21 mouse cellular contexts compared by ENCODE assay signal in the genomic region with DNA sequence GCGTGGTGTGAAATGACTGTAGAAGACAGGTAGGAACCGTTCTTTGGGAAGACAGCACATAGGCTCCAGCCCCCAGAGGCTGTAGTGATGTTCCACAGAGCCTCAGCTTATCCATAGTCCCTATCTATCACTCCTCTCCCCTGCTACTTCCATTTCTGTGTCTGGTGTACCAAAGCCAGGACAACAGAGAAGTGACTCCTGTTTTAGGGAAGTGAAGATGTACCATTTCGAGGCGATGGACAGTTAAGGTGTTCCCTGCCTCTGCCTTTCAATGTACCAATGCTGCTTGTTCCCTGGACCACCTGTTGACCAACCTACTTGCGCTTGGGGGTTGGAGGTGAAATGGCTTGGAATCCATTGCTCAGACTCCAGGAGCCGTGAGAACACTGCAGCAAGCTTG.
DNase-seq lines count a peak whose midpoint lies in the region; ATAC-seq and TF ChIP-seq lines count a peak whose summit lies in the region.
"Had no signal": no experiment of that assay in that cellular context is flagged by ENCODE, and none has a peak within 500 bp of the region (broad histone marks: within the 10 kb centered on the region; RNA-seq: fewer than 3 reads in every experiment).

No protein-coding gene starts in this region.

- H3K4me2 ChIP-seq in liver, postnatal 0 days (ENCODE audit: low read depth, low read length), result no peak overlapping the region
- H3K4me2 ChIP-seq: embryonic facial prominence, embryonic 12.5 days; forebrain, embryonic 13.5 days; forebrain, embryonic 15.5 days had no signal

- no peak for TF ChIP-seq CTCF in liver, postnatal 0 days (IDR thresholded peaks at IDR 0.05; ENCODE audit: low read depth)

- peaks cover 3% of the 10 kb centered on the region; the same call in 1 of the 2 replicates for H3K36me3 ChIP-seq in heart, embryonic 10.5 days
- H3K36me3 ChIP-seq in liver, postnatal 0 days (replicated peaks; ENCODE audit: insufficient read depth, low read length), result no peaks in the 10 kb centered on the region
- H3K36me3 ChIP-seq: embryonic facial prominence, embryonic 10.5 days; embryonic facial prominence, embryonic 12.5 days; forebrain, embryonic 15.5 days had no signal

- no peak overlapping the region for H3K4me3 ChIP-seq in heart, embryonic 10.5 days
- no peak overlapping the region for H3K4me3 ChIP-seq in liver, postnatal 0 days (ENCODE audit: low read depth, low read length)
- H3K4me3 ChIP-seq: embryonic facial prominence, embryonic 10.5 days; embryonic facial prominence, embryonic 12.5 days; forebrain, embryonic 13.5 days; forebrain, embryonic 15.5 days had no signal

- ATAC-seq in common myeloid progenitor, adult 5-6 weeks (replicated peaks; ENCODE audit: low read depth, poor library complexity, severe bottlenecking), result peak; percentile 62
- ATAC-seq in granulocyte monocyte progenitor cell, adult 5-6 weeks (replicated peaks; ENCODE audit: poor library complexity, severe bottlenecking), result peak; percentile 90
- peak; percentile 44; the same call in 1 of the 2 replicates for ATAC-seq in megakaryocyte progenitor cell, adult 5-6 weeks (replicated peaks; ENCODE audit: poor library complexity)
- no peak for ATAC-seq in liver, postnatal 0 days
- ATAC-seq: forebrain, embryonic 13.5 days; forebrain, embryonic 15.5 days; forebrain, postnatal 0 days had no signal

- no peaks in the 10 kb centered on the region for H3K27me3 ChIP-seq in heart, embryonic 10.5 days (ENCODE audit: insufficient read depth, poor library complexity, severe bottlenecking)
- no peaks in the 10 kb centered on the region for H3K27me3 ChIP-seq in liver, postnatal 0 days (ENCODE audit: insufficient read depth, low read length)
- H3K27me3 ChIP-seq: embryonic facial prominence, embryonic 12.5 days; forebrain, embryonic 13.5 days; forebrain, embryonic 15.5 days had no signal

- H3K4me1 ChIP-seq in heart, embryonic 10.5 days, result peaks cover 16% of the 10 kb centered on the region
- no peaks in the 10 kb centered on the region for H3K4me1 ChIP-seq in liver, postnatal 0 days (ENCODE audit: insufficient read depth)
- H3K4me1 ChIP-seq: embryonic facial prominence, embryonic 12.5 days; forebrain, embryonic 13.5 days; forebrain, embryonic 15.5 days had no signal

- DNase-seq in heart, embryonic 10.5 days (ENCODE audit: low spot score), result peak; percentile 9
- no peak for DNase-seq in heart, postnatal 4 days
- DNase-seq in liver, postnatal 0 days, result no peak
- DNase-seq in right cerebral cortex, adult 2 months (ENCODE audit: low spot score in 2 of 2), result no peak
- DNase-seq in cerebellum, adult 9-10 months, result no peak
- DNase-seq: adrenal gland, adult 2 months; adrenal gland, postnatal 10 days; adrenal gland, postnatal 25 days; cerebellum, adult 11 months; cerebellum, adult 18-20 months; cerebellum, adult 8-10 months; cerebellum, postnatal 10 days; cerebellum, postnatal 25 days; forebrain, postnatal 0 days had no signal

- H3K9me3 ChIP-seq in heart, embryonic 10.5 days, result no peaks in the 10 kb centered on the region
- no peaks in the 10 kb centered on the region for H3K9me3 ChIP-seq in liver, postnatal 0 days (ENCODE audit: low read length)
- H3K9me3 ChIP-seq: embryonic facial prominence, embryonic 10.5 days; embryonic facial prominence, embryonic 12.5 days; forebrain, embryonic 13.5 days; forebrain, embryonic 15.5 days had no signal

- H3K27ac ChIP-seq in heart, embryonic 10.5 days, result no peak overlapping the region
- no peak overlapping the region for H3K27ac ChIP-seq in liver, postnatal 0 days (ENCODE audit: low read depth)
- H3K27ac ChIP-seq: embryonic facial prominence, embryonic 10.5 days; embryonic facial prominence, embryonic 12.5 days; forebrain, embryonic 13.5 days; forebrain, embryonic 15.5 days had no signal

- WGBS in heart, embryonic 10.5 days, result 93% methylated on average over 6 of the region's 6 CpGs
- WGBS in liver, postnatal 0 days (ENCODE audit: insufficient replicate concordance), result 81% methylated on average over 6 of the region's 6 CpGs

- no peak overlapping the region for H3K9ac ChIP-seq in liver, postnatal 0 days (replicated peaks)
- H3K9ac ChIP-seq: embryonic facial prominence, embryonic 12.5 days; forebrain, embryonic 13.5 days; forebrain, embryonic 15.5 days; forebrain, postnatal 0 days had no signal

- no peak for TF ChIP-seq EP300 in liver, postnatal 0 days (IDR thresholded peaks at IDR 0.05; ENCODE audit: low read depth)
